Mouse (Mus musculus) B cell, adult 62 days (primary cell): ENCODE data around the gene Rnf31. TPM values are rescaled to one million over a fixed set of nuclear protein-coding genes. Genes with fewer than 3 reads are reported as not detected.

Experiments used
- total RNA-seq: library from RNA; stranded (reverse); gene quantifications from 4 replicates; pipeline ENCODE4 v1.2.4, GENCODE M21; 2023

Rnf31 gene
- total RNA-seq: 94.6 to 97.8 TPM (median 96.3 TPM) in 4 replicates

GRCm38 (mm10) chr14:55591331-55591891, at the start of gene Rnf31:
Gene Rnf31, plus strand, starts transcription at chr14:55591708.

GRCm38 (mm10) chr14:55559799-55560201, 31.7 kb upstream of the Rnf31 start, which contains the start of gene Dcaf11:
Gene Dcaf11, plus strand, starts transcription at chr14:55560006.

DNA sequence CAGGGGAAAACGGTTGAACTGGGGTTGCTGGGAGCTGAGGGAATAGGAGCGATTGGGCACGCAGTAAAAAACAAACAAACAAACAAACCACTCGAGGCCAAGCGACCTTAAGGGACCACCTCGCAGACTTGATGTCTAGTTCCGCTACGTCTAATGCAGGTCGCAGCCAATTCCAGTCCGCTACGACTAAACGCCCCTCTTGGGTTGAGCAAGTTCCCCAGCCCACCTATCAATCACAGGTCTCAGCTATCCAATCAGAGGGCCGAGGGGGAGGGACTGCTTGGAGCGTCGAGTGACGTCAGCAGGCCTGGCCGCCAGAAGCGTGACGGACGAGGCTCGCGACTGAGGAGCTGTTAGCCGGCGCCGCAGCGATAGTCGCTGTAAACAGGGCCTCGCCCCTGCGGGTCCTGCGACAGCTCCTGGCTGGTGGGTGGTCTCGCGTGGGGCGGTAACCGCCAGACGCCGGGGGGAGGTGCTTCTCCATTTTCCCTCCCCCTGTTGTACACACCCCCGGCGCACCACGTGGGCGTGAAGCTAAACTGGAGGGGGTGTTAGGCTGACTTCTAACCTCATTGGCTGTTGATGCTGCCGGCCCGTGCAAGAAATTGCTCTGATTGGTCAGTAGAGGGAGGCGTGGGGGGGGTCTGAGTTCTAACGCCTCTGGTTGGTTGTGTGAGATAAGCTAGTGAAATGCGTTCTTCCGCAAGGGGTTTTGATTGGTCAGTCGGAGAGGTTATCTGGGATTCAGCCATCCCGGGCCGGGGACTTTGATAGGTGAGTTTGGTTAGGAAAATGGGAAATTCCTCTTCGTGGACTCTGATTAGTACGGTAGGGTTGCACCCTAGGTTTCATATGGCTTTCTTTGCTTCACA, 31.1 kb upstream of the Rnf31 start, which contains the start of gene A730061H03Rik:
TSS of gene A730061H03Rik (minus strand) at position 205 of the 872 bp plus-strand sequence.

GRCm38 (mm10) chr14:55575302-55575701, 16.2 kb upstream of the Rnf31 start, which contains the start of gene Fitm1:
Gene Fitm1, plus strand, starts transcription at chr14:55575617.

DNA sequence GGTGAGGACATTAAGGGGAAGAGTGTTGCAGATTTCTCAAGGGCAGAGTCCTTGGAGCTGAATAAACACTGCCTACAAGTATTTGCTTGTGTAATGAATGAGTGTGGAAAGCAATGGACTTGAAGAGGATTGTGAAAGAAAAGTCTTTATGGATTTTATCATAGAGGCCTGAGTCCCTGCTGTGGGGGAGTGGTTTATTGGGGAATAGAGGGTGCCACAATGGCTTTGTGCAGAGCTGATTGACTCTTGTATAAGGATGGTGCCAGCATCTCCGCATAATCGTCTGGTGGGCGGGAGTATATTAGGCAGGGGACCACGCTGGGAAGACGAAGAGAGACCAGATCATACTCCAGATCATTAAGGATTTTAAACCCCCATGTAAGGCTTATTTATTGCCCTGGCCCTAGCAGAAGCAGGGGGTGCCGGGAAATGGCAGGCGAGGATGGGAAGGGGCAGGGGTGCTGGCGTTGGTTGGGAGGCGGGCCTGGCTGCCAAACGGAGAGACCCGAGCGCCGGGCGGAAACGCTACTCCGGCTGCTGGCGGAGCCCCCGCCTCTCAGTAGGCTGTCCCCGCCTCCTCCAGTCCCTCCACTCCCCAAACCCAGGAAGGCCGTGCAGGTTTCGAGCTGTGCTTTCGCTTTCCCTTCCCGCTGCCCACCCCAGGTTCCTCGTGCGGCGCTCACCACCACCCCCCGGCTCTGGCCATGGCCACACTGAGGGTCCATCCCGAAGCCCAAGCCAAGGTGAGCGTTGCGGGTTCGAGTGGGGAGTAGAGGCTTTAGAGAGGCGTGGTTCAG, 13.4 kb upstream of the Rnf31 start, which contains the start of gene Psme1:
TSS of gene Psme1 (plus strand) at position 253 of the 797 bp plus-strand sequence.

DNA sequence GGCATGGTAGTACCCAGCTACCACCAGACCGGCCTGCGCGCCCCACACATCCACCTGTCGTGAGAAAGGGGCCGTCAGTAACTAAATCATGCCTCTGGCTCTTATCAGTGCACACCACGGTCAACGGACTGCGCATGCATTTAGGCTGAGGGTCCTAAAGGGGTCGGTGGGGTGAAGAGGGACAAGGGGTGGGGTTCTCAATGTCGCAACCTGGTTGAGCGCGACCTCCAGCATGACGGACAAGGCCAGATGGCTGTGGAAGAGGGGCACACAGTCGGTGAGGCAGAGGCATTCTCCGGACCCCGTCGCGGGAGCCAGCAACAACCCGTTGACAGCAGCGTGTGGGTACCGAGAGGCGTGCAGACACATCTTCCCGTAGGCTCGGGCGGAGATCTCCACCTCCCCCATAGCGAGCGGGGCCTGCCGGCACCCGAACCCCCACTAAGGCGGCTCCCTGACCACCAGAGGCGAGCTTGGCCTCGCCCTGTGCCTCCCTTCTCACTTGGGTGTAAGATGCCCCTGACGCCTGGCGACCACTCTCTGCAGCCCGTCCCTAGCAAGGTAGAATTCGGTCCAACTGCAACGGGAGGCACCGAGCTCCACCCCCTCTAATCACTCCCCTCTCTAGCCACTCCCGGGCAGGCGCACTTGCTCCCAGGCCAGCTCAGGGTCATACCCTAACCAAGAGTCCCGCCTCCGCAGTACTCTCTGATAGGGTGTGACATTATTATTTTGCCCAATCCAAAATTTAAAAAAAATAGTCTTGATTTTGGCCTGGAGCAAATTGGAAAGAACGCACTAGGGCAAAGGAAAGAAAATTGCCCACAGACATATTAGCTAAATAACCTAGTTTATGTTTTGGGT, 6.6 kb upstream of the Rnf31 start, which contains the start of gene Emc9:
TSS of gene Emc9 (minus strand) at position 601 of the 864 bp plus-strand sequence.

GRCm38 (mm10) chr14:55590748-55591330, 669 bp upstream of the Rnf31 start, which contains the start of gene Psme2:
Gene Psme2, minus strand, starts transcription at chr14:55591113.

DNA sequence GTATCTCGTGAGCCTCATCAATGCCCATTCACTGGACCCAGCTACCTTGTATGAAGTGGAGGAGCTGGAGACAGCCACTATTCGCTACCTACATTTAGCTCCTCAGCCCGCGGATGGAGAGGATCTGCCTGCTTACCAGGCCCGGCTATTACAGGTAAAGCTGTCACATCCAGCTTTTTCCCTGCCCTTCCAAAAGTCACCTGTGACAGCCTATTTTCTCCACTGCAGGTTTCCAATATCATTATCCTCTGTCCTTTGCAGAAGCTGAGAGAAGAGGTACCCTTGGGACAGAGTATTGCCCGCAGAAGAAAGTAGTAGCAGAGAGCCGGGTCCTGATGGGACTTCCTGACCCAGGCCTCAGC, 11.7 kb downstream of the Rnf31 start, which contains the start of gene Irf9:
TSS of gene Irf9 (plus strand) at position 301 of the 362 bp plus-strand sequence.

GRCm38 (mm10) chr14:55617822-55618221, 26.3 kb downstream of the Rnf31 start, which contains the start of gene Rec8:
Gene Rec8, plus strand, starts transcription at chr14:55618037.

DNA sequence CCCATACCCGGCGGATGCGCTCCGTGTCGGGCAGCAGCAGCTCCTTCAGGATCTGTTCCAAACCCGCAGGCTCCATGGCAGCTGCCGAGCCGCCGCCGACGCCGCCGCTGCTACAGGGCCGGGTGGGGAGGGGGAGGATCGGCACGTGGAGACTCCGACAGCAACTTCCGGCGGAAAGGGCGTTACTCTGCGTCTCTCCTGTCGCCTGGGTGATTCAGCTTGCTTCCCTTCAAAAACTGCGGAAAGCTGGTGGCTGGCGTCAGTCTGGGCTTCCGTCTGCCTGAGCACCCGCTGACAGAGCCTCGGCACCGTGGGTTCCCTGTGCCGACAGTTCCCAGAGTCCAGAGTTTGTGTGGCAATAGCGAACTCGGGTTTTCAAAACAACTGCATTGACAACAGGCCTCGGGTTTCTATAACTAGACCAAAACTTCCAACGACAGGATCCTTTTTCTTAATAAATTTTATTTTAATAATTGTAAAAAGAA, 44.1 kb downstream of the Rnf31 start, which contains the start of gene Ipo4:
TSS of gene Ipo4 (minus strand) at position 435 of the 485 bp plus-strand sequence.

DNA sequence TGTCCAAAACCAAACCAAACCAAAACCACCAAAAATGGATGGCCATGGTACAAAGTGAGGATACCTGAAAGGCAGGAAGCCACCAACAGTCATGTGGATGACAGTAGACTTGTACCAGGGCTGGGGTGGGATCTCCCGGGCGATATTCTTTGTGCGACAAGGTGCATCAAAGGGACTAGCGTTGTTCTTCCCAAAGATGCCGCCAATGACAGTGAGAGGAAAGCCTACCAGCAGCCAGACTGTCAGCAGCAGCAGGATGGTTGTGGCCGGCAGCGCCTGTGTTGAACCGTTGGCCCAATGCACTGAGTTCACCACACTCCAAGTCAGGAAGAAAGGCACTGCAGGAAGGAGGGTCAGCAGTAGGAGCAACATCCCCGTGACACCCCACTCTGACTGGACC, 46.3 kb downstream of the Rnf31 start, which contains the start of gene Gm49378:
TSS of gene Gm49378 (minus strand) at position 101 of the 400 bp plus-strand sequence.

GRCm38 (mm10) chr14:55643060-55643907, 51.8 kb downstream of the Rnf31 start, which contains the start of gene Tm9sf1:
Gene Tm9sf1, minus strand, starts transcription at chr14:55643806.

DNA sequence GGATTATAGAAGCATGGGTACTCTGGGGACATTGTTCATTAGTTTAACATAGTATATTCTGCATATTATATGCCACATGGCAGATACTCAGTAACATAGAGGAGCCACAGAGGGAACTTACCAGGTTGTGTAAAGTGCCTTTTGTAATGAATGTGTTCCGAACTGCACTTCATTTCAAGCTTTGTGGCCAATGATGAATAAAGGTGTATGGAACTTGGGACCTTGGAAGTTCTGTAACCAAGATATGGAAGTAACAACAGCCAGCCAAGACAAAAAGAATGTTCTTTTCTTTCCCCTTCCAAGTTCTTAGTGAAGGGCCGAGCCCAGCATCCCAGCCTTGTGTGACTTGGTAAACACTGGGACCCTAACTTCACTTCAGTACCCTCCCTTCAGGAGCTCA, 58.4 kb downstream of the Rnf31 start, which contains the start of gene Tssk4:
TSS of gene Tssk4 (plus strand) at position 301 of the 400 bp plus-strand sequence.

Other genes starting within 250 kb of the Rnf31 start
- 22.2 to 26.4 TPM (median 24.7 TPM) in 4 replicates for gene Dhrs4, start 113.0 kb upstream of the Rnf31 start, total RNA-seq
- 3.8 to 11.8 TPM (median 4.8 TPM) in 4 replicates for gene Carmil3, start 101.1 kb upstream of the Rnf31 start, total RNA-seq
- not detected in 4 replicates for gene Cpne6, start 81.3 kb upstream of the Rnf31 start, total RNA-seq
- not detected in 4 replicates for gene Nrl, start 66.7 kb upstream of the Rnf31 start, total RNA-seq
- 43.4 to 51.1 TPM (median 49.0 TPM) in 4 replicates for gene Pck2, start 51.4 kb upstream of the Rnf31 start, total RNA-seq
- 84.9 to 91.3 TPM (median 86.3 TPM) in 4 replicates for gene Dcaf11, start 31.7 kb upstream of the Rnf31 start, total RNA-seq
- gene A730061H03Rik, start 31.3 kb upstream of the Rnf31 start, total RNA-seq: 6.2 to 9.8 TPM (median 7.2 TPM) in 4 replicates
- gene Fitm1, start 16.1 kb upstream of the Rnf31 start, total RNA-seq: not detected in 4 replicates
- 234 to 255 TPM (median 248 TPM) in 4 replicates for gene Psme1, start 13.6 kb upstream of the Rnf31 start, total RNA-seq
- gene Emc9, start 6.4 kb upstream of the Rnf31 start, total RNA-seq: 3.7 to 6.1 TPM (median 5.3 TPM) in 4 replicates
- gene Psme2, start 595 bp upstream of the Rnf31 start, total RNA-seq: 273 to 323 TPM (median 304 TPM) in 4 replicates
- 83.5 to 105 TPM (median 99.2 TPM) in 4 replicates for gene Irf9, start 11.9 kb downstream of the Rnf31 start, total RNA-seq
- 0.79 to 1.5 TPM (median 1.0 TPM) in 4 replicates for gene Rec8, start 26.3 kb downstream of the Rnf31 start, total RNA-seq
- 56.3 to 62.2 TPM (median 58.4 TPM) in 4 replicates for gene Ipo4, start 44.2 kb downstream of the Rnf31 start, total RNA-seq
- 3.3 to 4.7 TPM (median 4.4 TPM) in 3 of 4 replicates, not detected in the other for gene Gm49378, start 46.2 kb downstream of the Rnf31 start, total RNA-seq
- 38.2 to 51.1 TPM (median 44.8 TPM) in 4 replicates for gene Tm9sf1, start 52.1 kb downstream of the Rnf31 start, total RNA-seq
- gene Tssk4, start 58.5 kb downstream of the Rnf31 start, total RNA-seq: 2.3 to 2.6 TPM (median 2.5 TPM) in 4 replicates
- gene Mdp1, start 68.8 kb downstream of the Rnf31 start, total RNA-seq: 42.5 to 45.6 TPM (median 42.9 TPM) in 4 replicates
- 18.2 to 28.2 TPM (median 22.1 TPM) in 4 replicates for gene Gmpr2, start 80.2 kb downstream of the Rnf31 start, total RNA-seq
- gene Nedd8, start 80.4 kb downstream of the Rnf31 start, total RNA-seq: 168 to 193 TPM (median 180 TPM) in 4 replicates
- gene Tinf2, start 90.1 kb downstream of the Rnf31 start, total RNA-seq: 164 to 172 TPM (median 166 TPM) in 4 replicates
- 1.2 to 2.3 TPM (median 1.8 TPM) in 4 replicates for gene Tgm1, start 122.2 kb downstream of the Rnf31 start, total RNA-seq
- 78.7 to 86.9 TPM (median 83.5 TPM) in 4 replicates for gene Rabggta, start 130.6 kb downstream of the Rnf31 start, total RNA-seq
- gene Dhrs1, start 154.0 kb downstream of the Rnf31 start, total RNA-seq: 29.7 to 33.0 TPM (median 31.4 TPM) in 4 replicates
- gene Nop9, start 154.0 kb downstream of the Rnf31 start, total RNA-seq: 29.6 to 35.0 TPM (median 33.4 TPM) in 4 replicates
- not detected in 4 replicates for gene Cideb, start 166.8 kb downstream of the Rnf31 start, total RNA-seq
- gene Ltb4r2, start 169.7 kb downstream of the Rnf31 start, total RNA-seq: 0.19 to 0.83 TPM (median 0.33 TPM) in 4 replicates
- gene Ltb4r1, start 174.3 kb downstream of the Rnf31 start, total RNA-seq: not detected in 4 replicates
- gene Adcy4, start 192.4 kb downstream of the Rnf31 start, total RNA-seq: 0.53 to 1.6 TPM (median 0.60 TPM) in 3 of 4 replicates, not detected in the other
- 84.2 to 93.2 TPM (median 86.6 TPM) in 4 replicates for gene Ripk3, start 197.2 kb downstream of the Rnf31 start, total RNA-seq
- gene Nfatc4, start 231.4 kb downstream of the Rnf31 start, total RNA-seq: not detected in 4 replicates